Mouse (Mus musculus) testis, adult 2 months (tissue): Measurements from ENCODE around the gene Rgs12. TPM values are rescaled to one million over a fixed set of nuclear protein-coding genes. Genes with fewer than 3 reads are reported as not detected.

Source experiments
- H3K27ac ChIP-seq: fragments of 200-500 bp; 2 replicates; pipeline ENCODE4 v1.5.1; 2012; ENCODE audit warnings: low read depth, low read length; ENCODE audit not compliant: control insufficient read depth, insufficient read depth
- H3K27me3 ChIP-seq: fragments of 200-500 bp; 2 replicates; pipeline ENCODE4 v1.6.1; 2012; ENCODE audit warnings: mild to moderate bottlenecking, low read length, moderate library complexity; ENCODE audit not compliant: control insufficient read depth, insufficient read depth
- H3K36me3 ChIP-seq: fragments of 200-500 bp; 2 replicates; pipeline ENCODE4 v1.6.1; 2012; ENCODE audit warnings: mild to moderate bottlenecking, low read length; ENCODE audit not compliant: control insufficient read depth, insufficient read depth
- H3K4me1 ChIP-seq: fragments of 200-500 bp; 2 replicates; pipeline ENCODE4 v1.6.1; 2012; ENCODE audit warnings: low read length; ENCODE audit not compliant: control insufficient read depth, insufficient read depth
- H3K4me3 ChIP-seq: fragments of 200-500 bp; 2 replicates; pipeline ENCODE4 v1.5.1; 2012; ENCODE audit warnings: low read depth, mild to moderate bottlenecking, low read length, moderate library complexity, mixed read lengths; ENCODE audit not compliant: control insufficient read depth
- CTCF ChIP-seq: fragments of 200-500 bp; IDR thresholded peaks from 2 replicates; pipeline ENCODE4 v1.5.1; 2012; ENCODE audit warnings: low read depth, mild to moderate bottlenecking, inconsistent platforms, low read length, moderate library complexity; ENCODE audit not compliant: control insufficient read depth, insufficient read depth, insufficient replicate concordance
- POLR2A ChIP-seq: fragments of 200-500 bp; IDR thresholded peaks from 2 replicates; pipeline ENCODE4 v1.6.1; 2012; ENCODE audit warnings: low read depth, mild to moderate bottlenecking, inconsistent platforms, low read length, moderate library complexity; ENCODE audit not compliant: control insufficient read depth
- polyA plus RNA-seq: library from polyadenylated mRNA; depleted of rRNA; stranded (reverse); fragments of >200 nt; gene quantifications from 2 replicates; pipeline ENCODE4 v1.2.3, GENCODE M21; 2012

Rgs12 gene
- polyA plus RNA-seq, 1 experiment: 35.2 TPM

GRCm38 (mm10) chr5:34951161-34951834, 2.1 kb downstream of the Rgs12 start:
- Histone ChIP-seq H3K4me3 (no peak overlapping the region), H3K36me3 (no peaks in the 10 kb centered on the region), H3K27ac (no peak overlapping the region), H3K27me3 (no peaks in the 10 kb centered on the region), H3K4me1 (peaks cover 14% of the 10 kb centered on the region)
- TF ChIP-seq CTCF (no peak), POLR2A (no peak)

- Histone ChIP-seq H3K36me3 (no peaks in the 10 kb centered on the region), H3K27ac (no peak overlapping the region), H3K4me1 (peaks cover 11% of the 10 kb centered on the region), H3K27me3 (no peaks in the 10 kb centered on the region), H3K4me3 (no peak overlapping the region)
- TF ChIP-seq POLR2A (no peak), CTCF (no peak)
These were observed 5.3 kb downstream of the Rgs12 start for GRCm38 (mm10) chr5:34954508-34954907.

- H3K36me3 ChIP-seq: no peaks in the 10 kb centered on the region
- H3K4me1 ChIP-seq: peaks cover 5% of the 10 kb centered on the region
These were observed 6.4 kb downstream of the Rgs12 start for GRCm38 (mm10) chr5:34955630-34956029.

GRCm38 (mm10) chr5:34956151-34956550, 6.9 kb downstream of the Rgs12 start:
- no peak overlapping the region for H3K27ac ChIP-seq
- TF ChIP-seq POLR2A: no peak
- no peak for TF ChIP-seq CTCF
- H3K4me1 ChIP-seq: peaks cover 3% of the 10 kb centered on the region; the same call in 1 of the 2 replicates
- H3K4me3 ChIP-seq: no peak overlapping the region
- H3K36me3 ChIP-seq: no peaks in the 10 kb centered on the region
- no peaks in the 10 kb centered on the region for H3K27me3 ChIP-seq

More at GRCm38 (mm10) chr5:34955630-34956029, 6.4 kb downstream of the Rgs12 start:
- no peak for TF ChIP-seq POLR2A
- no peak for TF ChIP-seq CTCF
- H3K27ac ChIP-seq: no peak overlapping the region
- no peak overlapping the region for H3K4me3 ChIP-seq
- no peaks in the 10 kb centered on the region for H3K27me3 ChIP-seq

- no peak overlapping the region for H3K27ac ChIP-seq
- no peak overlapping the region for H3K4me3 ChIP-seq
- H3K36me3 ChIP-seq: no peaks in the 10 kb centered on the region
- no peaks in the 10 kb centered on the region for H3K27me3 ChIP-seq
- TF ChIP-seq POLR2A (no peak), CTCF (no peak)
- H3K4me1 ChIP-seq: no peaks in the 10 kb centered on the region; the same call in 1 of the 2 replicates
These were observed 7.8 kb downstream of the Rgs12 start for GRCm38 (mm10) chr5:34957015-34957414.

GRCm38 (mm10) chr5:34960021-34960420, 10.8 kb downstream of the Rgs12 start:
- Histone ChIP-seq H3K36me3 (no peaks in the 10 kb centered on the region), H3K27me3 (no peaks in the 10 kb centered on the region), H3K4me3 (no peak overlapping the region), H3K27ac (no peak overlapping the region), H3K4me1 (no peaks in the 10 kb centered on the region; the same call in 1 of the 2 replicates)
- TF ChIP-seq POLR2A (no peak), CTCF (no peak)

GRCm38 (mm10) chr5:34965531-34965930, 16.3 kb downstream of the Rgs12 start:
- H3K4me1 ChIP-seq: no peaks in the 10 kb centered on the region
- peaks cover 3% of the 10 kb centered on the region for H3K36me3 ChIP-seq
- TF ChIP-seq CTCF (no peak), POLR2A (no peak)
- no peak overlapping the region for H3K4me3 ChIP-seq
- no peak overlapping the region for H3K27ac ChIP-seq
- H3K27me3 ChIP-seq: no peaks in the 10 kb centered on the region

- TF ChIP-seq POLR2A: no peak
- no peak for TF ChIP-seq CTCF
- H3K36me3 ChIP-seq: peaks cover 3% of the 10 kb centered on the region
- no peak overlapping the region for H3K4me3 ChIP-seq
- H3K27me3 ChIP-seq: no peaks in the 10 kb centered on the region
- no peak overlapping the region for H3K27ac ChIP-seq
- H3K4me1 ChIP-seq: no peaks in the 10 kb centered on the region
These were observed 19.1 kb downstream of the Rgs12 start for GRCm38 (mm10) chr5:34968386-34968785.
